Mouse (Mus musculus) ovary, postnatal 10 days (tissue): ENCODE data around the gene Gm28845.

Source experiments
- DNase-seq: peaks from one replicate; pipeline ENCODE4 v3.0.0; 2022; ENCODE audit warnings: low spot score

Gene Gm28845

GRCm38 (mm10) chr1:65119438-65119837 lies at the start of gene Gm28845:
Gene Gm28845 (minus strand): TSS chr1:65119558.
- DNase-seq, result no peak

- no peak for DNase-seq
Measured at GRCm38 (mm10) chr1:65167496-65167895, 48.1 kb upstream of the Gm28845 start.

- no peak for DNase-seq
Measured at GRCm38 (mm10) chr1:65162210-65162609, 42.9 kb upstream of the Gm28845 start.

- DNase-seq, result no peak
Measured at GRCm38 (mm10) chr1:65156111-65156510, 36.8 kb upstream of the Gm28845 start.

GRCm38 (mm10) chr1:65154814-65155213 lies 35.5 kb upstream of the Gm28845 start:
- DNase-seq, result no peak

- DNase-seq, result no peak
Measured at GRCm38 (mm10) chr1:65147971-65148370, 28.6 kb upstream of the Gm28845 start.

- DNase-seq, result no peak
Measured at GRCm38 (mm10) chr1:65147326-65147725, 28.0 kb upstream of the Gm28845 start.

- DNase-seq, result no peak
Measured at GRCm38 (mm10) chr1:65146601-65147000, 27.2 kb upstream of the Gm28845 start.

- DNase-seq, result no peak
Measured at GRCm38 (mm10) chr1:65144783-65145182, 25.4 kb upstream of the Gm28845 start.

GRCm38 (mm10) chr1:65137560-65137959 lies 18.2 kb upstream of the Gm28845 start:
- DNase-seq, result no peak

GRCm38 (mm10) chr1:65132833-65133232 lies 13.5 kb upstream of the Gm28845 start:
- no peak for DNase-seq

GRCm38 (mm10) chr1:65131671-65132070 lies 12.3 kb upstream of the Gm28845 start:
- no peak for DNase-seq

GRCm38 (mm10) chr1:65130226-65130625 lies 10.9 kb upstream of the Gm28845 start:
- DNase-seq, result no peak

GRCm38 (mm10) chr1:65129634-65130180 lies 10.3 kb upstream of the Gm28845 start:
- no peak for DNase-seq

- DNase-seq, result no peak
Measured at GRCm38 (mm10) chr1:65122574-65123372, 3.4 kb upstream of the Gm28845 start, which contains the start of gene D630023F18Rik. Gene D630023F18Rik (minus strand): TSS chr1:65123214.

GRCm38 (mm10) chr1:65118150-65118913 lies 1.0 kb downstream of the Gm28845 start:
- DNase-seq, result no peak

- no peak for DNase-seq
Measured at GRCm38 (mm10) chr1:65113536-65114172, 5.7 kb downstream of the Gm28845 start.

GRCm38 (mm10) chr1:65112807-65113196 lies 6.6 kb downstream of the Gm28845 start:
- DNase-seq, result no peak

- no peak for DNase-seq
Measured at GRCm38 (mm10) chr1:65112031-65112806, 7.1 kb downstream of the Gm28845 start.

- DNase-seq, result no peak
Measured at GRCm38 (mm10) chr1:65109756-65110435, 9.5 kb downstream of the Gm28845 start.

GRCm38 (mm10) chr1:65109196-65109595 lies 10.2 kb downstream of the Gm28845 start:
- no peak for DNase-seq
